Mouse (Mus musculus): ENCODE measurements at regions not wholly inside any gene's neighbourhood (a gene's known extent, or its start where the extent isn't known, plus 50 kb on each side); places are given as distances from the start of the nearest gene placed in this dataset.
A peak's percentile ranks its signal among the peaks of the same experiment; 100 is the strongest.

DNA sequence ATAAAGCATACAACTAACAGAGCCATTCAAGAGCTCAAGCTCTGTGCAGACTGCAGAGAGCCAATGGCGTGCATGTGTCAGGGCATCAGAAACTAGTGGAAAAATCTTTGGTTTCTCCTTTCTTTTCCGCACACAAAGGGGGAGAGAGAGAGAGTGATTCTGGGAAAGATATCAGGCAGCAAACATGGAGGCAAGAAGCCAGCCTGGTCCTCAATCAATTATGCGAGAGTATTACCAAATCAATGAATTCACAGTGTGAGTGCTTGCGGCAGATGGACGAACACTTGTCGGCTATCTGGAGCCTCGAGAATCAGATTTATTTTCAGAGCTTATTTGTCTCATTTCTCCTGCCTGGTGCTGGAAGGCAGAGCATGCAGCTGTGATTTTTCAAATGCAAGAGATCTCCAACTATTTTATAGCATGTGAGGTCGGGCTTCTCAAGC lies 230.6 kb downstream of the Snx10 start:
- no peak for DNase-seq (ENCODE audit: low spot score)

GRCm38 (mm10) chr6:51757131-51757530 lies 233.4 kb downstream of the Snx10 start:
- no peak for DNase-seq (ENCODE audit: low spot score)

GRCm38 (mm10) chr6:51757746-51758145 lies 234.0 kb downstream of the Snx10 start:
- DNase-seq (ENCODE audit: low spot score), result no peak

- DNase-seq (ENCODE audit: low spot score), result no peak
These were observed 235.1 kb downstream of the Snx10 start for GRCm38 (mm10) chr6:51758781-51759180.

- DNase-seq (ENCODE audit: low spot score), result no peak
These were observed 236.7 kb downstream of the Snx10 start for GRCm38 (mm10) chr6:51760372-51760771.

DNA sequence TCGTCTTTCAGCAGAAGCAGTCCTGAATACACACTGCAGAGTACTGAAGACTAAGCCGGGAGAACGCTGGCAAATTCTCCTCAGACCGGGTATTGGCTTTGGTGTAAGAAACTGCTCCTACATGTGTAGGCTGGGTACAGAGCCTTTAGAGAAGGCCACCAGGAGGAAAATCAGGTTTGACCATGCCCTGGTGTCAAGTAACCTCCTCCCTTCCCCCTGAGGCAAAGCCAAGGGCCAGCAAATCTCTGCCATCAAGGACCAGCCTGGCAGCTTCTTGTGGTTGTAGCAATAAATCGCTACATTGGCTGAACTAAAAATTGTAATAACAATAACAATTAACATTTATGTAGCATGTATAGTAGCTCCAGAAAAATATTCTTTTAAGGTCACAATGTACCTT lies 237.8 kb downstream of the Snx10 start:
- no peak for DNase-seq (ENCODE audit: low spot score)

- no peak for DNase-seq (ENCODE audit: low spot score)
These were observed 242.8 kb downstream of the Snx10 start for GRCm38 (mm10) chr6:51766482-51766881.

DNA sequence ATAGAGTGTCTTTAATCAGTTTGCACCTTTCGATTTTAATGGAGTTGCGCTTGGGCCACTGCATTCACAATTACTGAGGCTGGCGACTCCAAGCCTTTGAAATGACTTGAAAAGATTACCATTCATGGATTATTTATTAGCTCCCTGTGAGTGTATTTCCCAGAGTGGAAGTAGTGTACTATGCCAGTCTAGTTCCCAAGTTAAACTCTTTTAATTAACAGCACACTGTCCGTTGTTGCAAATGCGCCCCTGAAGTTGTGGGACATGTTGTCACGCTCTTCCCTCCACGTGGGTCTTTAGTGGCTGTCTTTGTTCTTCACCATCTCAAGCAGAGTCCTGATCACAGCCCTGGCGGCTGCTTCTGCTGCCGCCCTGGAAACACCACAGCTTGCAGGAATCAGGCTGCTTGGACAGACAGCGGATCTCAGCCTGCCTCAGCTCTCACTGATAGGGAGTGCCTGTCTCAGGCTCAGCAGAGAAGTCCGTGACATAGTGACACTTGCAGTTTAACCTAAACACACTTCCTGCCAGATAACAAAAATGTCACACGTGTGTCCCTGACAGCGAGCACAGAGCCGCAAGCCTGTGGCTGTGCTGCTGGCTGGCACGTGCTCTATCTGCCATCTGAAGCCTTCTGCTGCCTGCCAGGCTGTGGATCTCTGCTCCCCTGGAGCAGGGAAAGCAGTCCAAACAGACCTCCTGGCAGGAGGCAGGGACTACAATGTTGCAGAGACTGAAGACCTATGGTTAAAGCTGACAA lies 244.1 kb downstream of the Snx10 start:
- no peak for DNase-seq (ENCODE audit: low spot score)

DNA sequence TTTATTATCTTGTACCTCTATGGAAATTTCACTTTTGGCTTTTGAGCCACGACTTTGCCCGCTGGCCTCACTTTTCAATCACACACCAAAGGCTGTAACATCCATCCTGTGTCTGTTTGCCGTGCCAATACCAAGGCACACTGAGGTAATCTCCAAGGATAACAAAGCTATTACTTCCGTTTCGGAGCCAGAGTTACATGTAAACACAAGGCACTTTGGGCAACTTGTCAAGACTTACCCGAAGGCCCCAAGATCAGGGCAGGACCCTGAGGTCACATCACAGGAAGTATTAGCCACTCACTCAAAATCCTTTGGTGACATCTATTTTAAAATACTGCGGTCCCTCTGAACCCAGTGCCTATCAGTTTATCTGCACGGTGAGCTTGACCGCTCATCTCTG lies 241.3 kb downstream of the Skap2 start:
- no peak for DNase-seq (ENCODE audit: low spot score)

DNA sequence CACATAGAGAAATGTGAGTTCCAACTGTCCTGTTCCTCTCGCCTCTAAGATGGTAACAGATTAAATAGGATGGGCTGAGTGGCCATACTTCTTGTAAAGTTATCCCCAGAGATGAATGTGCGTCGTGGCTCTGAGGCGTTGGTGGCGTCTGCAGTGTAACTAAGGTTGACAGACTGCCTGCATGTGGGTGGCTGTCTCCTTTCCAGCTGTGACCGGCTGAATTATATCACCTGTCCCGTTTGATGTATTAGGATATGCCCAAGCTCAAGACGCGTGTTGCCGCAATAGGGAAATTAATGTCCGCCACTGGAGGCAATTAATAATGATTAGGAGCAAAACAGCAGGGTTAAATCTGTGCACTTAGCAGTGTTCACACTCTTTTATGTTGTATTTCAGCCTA lies 240.9 kb downstream of the Skap2 start:
- DNase-seq (ENCODE audit: low spot score), result no peak

DNA sequence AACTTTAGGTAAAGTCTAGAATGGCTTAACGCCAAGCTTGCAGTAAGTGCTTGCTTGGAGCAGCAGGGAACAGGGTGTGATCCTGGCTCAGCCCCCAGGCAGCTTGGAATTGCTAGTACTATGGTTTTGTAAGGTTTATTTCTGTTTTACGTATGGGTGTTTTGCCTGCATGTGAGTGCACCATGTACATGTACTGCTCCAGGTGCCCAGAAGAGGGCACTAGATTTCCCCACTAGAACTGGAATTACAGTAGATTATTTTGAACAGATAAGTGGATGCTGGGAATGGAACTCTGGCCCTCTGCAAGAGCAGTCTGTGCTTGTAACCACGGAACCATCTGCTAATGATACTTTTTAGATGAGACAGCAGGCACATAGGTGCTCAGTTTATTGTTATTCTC lies 237.6 kb downstream of the Skap2 start:
- DNase-seq (ENCODE audit: low spot score), result no peak

- no peak for DNase-seq (ENCODE audit: low spot score)
These were observed 226.7 kb downstream of the Skap2 start for GRCm38 (mm10) chr6:51785615-51786014.

GRCm38 (mm10) chr6:51786836-51787235 lies 225.5 kb downstream of the Skap2 start:
- DNase-seq (ENCODE audit: low spot score), result no peak

- DNase-seq (ENCODE audit: low spot score), result no peak
These were observed 224.2 kb downstream of the Skap2 start for GRCm38 (mm10) chr6:51788156-51788555.

DNA sequence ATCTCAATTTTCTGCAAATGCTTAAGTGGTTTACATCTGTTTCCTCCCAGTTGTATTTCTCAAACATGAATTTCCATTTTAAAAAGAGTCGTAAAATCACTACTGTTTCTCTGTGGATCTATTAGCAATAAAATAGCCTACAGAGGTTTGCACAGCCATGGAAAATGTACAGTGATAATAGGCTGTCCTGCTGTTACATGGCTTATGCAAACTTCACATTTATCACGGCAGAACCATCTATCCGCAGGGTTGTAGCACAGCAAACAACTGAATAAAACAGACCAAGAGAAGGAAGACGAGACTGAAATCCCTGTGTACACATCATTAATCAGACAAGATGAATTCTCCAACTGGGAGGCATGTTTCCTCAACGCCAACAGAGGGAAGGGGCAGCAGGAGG lies 222.1 kb downstream of the Skap2 start:
- no peak for DNase-seq (ENCODE audit: low spot score)

GRCm38 (mm10) chr6:51790693-51791092 lies 221.7 kb downstream of the Skap2 start:
- no peak for DNase-seq (ENCODE audit: low spot score)

DNA sequence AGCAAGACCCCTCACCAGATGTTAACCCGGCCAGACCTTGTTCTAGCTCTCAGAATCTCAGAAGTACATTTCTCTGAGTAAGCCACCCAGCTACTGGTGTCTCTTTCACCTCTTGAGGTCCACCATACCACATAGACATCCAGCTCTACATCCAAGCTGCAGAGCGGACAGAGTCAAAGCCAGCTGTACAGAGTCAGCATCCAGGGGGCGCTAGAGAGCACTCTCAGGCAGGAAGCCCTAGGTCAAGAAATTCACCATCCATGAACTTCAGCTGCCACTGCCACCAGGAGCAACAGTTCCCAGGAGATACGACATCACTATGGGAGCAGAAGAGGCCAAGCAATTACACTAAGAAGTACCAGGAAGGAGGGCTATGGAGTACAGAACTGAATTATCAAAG lies 217.0 kb downstream of the Skap2 start:
- DNase-seq (ENCODE audit: low spot score), result peak; percentile 15

- DNase-seq (ENCODE audit: low spot score), result no peak
These were observed 213.6 kb downstream of the Skap2 start for GRCm38 (mm10) chr6:51798577-51799240.

DNA sequence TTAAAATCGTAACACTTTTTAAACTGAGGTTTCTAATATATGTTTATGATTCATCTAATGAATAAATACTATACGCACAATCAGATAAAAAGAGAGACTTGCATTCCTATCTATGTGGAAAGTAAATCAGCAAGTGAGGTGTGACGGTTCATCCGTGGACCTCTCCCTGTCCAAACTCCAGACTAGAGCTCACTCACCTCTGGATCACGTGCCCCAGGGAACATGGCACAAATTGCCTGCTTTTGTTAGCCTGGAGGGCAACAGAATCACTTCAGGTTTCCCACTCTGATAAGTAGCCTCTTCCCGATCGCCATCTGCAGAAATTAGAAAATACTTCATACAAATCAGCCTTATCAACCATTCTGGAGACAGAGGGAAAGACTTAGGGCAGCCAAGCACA lies 206.7 kb downstream of the Skap2 start:
- DNase-seq (ENCODE audit: low spot score), result no peak

All from heart, adult 8-10 months (tissue).